Mouse (Mus musculus): ENCODE measurements around the gene Gm5624. TPM values are rescaled to one million over a fixed set of nuclear protein-coding genes. Genes with fewer than 3 reads are reported as not detected.
"Not testable (repeated sequence)": the region's sequence is repeated elsewhere in the genome, so short reads cannot be mapped to it uniquely, and the experiment has no call there.

The Gm5624 gene
- total RNA-seq (2014; rRNA removed) (0.31 TPM in 1 of 2 replicates, not detected in the other), polyA plus RNA-seq (2015; fragmentation: Nextera tagmentation; extraction: Ambion mirVana) (not detected in 2 replicates)

- H3K4me2 ChIP-seq (ENCODE audit: low read depth); DNase-seq; H3K4me3 ChIP-seq (ENCODE audit: low read depth, low read length); H3K27ac ChIP-seq (ENCODE audit: low read depth, low read length); H3K27me3 ChIP-seq (ENCODE audit: insufficient read depth, low read length); H3K9me3 ChIP-seq (ENCODE audit: low read length); H3K36me3 ChIP-seq (ENCODE audit: insufficient read depth); H3K9ac ChIP-seq; ATAC-seq; H3K4me1 ChIP-seq (ENCODE audit: insufficient read depth): not testable (repeated sequence)
- WGBS, result 75% methylated on average over 4 of the region's 4 CpGs
These were observed at the start of gene Gm5624 for GRCm38 (mm10) chr14:44627737-44628136. Gm5624 (minus strand) TSS chr14:44627938.

- not testable (repeated sequence) for H3K36me3 ChIP-seq (ENCODE audit: insufficient read depth); H3K4me1 ChIP-seq (ENCODE audit: insufficient read depth); H3K4me3 ChIP-seq (ENCODE audit: low read depth, low read length); H3K9ac ChIP-seq; H3K27me3 ChIP-seq (ENCODE audit: insufficient read depth, low read length); H3K4me2 ChIP-seq (ENCODE audit: low read depth); H3K9me3 ChIP-seq (ENCODE audit: low read length); H3K27ac ChIP-seq (ENCODE audit: low read depth, low read length); ATAC-seq; DNase-seq
- 73% methylated on average over 2 of the region's 2 CpGs for whole genome bisulfite sequencing
These were observed 36.0 kb downstream of the Gm5624 start for GRCm38 (mm10) chr14:44591765-44592164.

- H3K4me1 ChIP-seq (ENCODE audit: insufficient read depth); H3K9ac ChIP-seq; H3K27ac ChIP-seq (ENCODE audit: low read depth, low read length); H3K4me3 ChIP-seq (ENCODE audit: low read depth, low read length); H3K36me3 ChIP-seq (ENCODE audit: insufficient read depth); H3K9me3 ChIP-seq (ENCODE audit: low read length); H3K27me3 ChIP-seq (ENCODE audit: insufficient read depth, low read length); DNase-seq; H3K4me2 ChIP-seq (ENCODE audit: low read depth); ATAC-seq: not testable (repeated sequence)
- WGBS, result 96% methylated on average over 4 of the region's 4 CpGs
These were observed 44.9 kb downstream of the Gm5624 start, which contains the start of gene Gm8247 for GRCm38 (mm10) chr14:44582853-44583252. Gm8247 (plus strand) TSS chr14:44583153.

GRCm38 (mm10) chr14:44547961-44548360, 79.8 kb downstream of the Gm5624 start:
- not testable (repeated sequence) for H3K4me2 ChIP-seq (ENCODE audit: low read depth); H3K4me3 ChIP-seq (ENCODE audit: low read depth, low read length); H3K4me1 ChIP-seq (ENCODE audit: insufficient read depth); H3K27me3 ChIP-seq (ENCODE audit: insufficient read depth, low read length); H3K36me3 ChIP-seq (ENCODE audit: insufficient read depth); H3K27ac ChIP-seq (ENCODE audit: low read depth, low read length); H3K9ac ChIP-seq; DNase-seq; H3K9me3 ChIP-seq (ENCODE audit: low read length); ATAC-seq
- WGBS, result 79% methylated on average over 3 of the region's 5 CpGs

- not testable (repeated sequence) for H3K4me1 ChIP-seq (ENCODE audit: insufficient read depth); H3K36me3 ChIP-seq (ENCODE audit: insufficient read depth); DNase-seq; H3K4me2 ChIP-seq (ENCODE audit: low read depth); H3K27me3 ChIP-seq (ENCODE audit: insufficient read depth, low read length); H3K9ac ChIP-seq; H3K9me3 ChIP-seq (ENCODE audit: low read length); H3K4me3 ChIP-seq (ENCODE audit: low read depth, low read length); ATAC-seq; H3K27ac ChIP-seq (ENCODE audit: low read depth, low read length)
- 92% methylated on average over 5 of the region's 5 CpGs for WGBS
These were observed 109.8 kb downstream of the Gm5624 start, which contains the start of gene Gm17093 for GRCm38 (mm10) chr14:44517976-44518375. Gm17093 (plus strand) TSS chr14:44518276.

Other genes with a start within 250 kb of the Gm5624 start
- gene Gm3371, start 217.2 kb downstream of the Gm5624 start, total RNA-seq (2014; rRNA removed), result not detected in 2 replicates
- not detected in 2 replicates for gene Gm3371, start 217.2 kb downstream of the Gm5624 start, polyA plus RNA-seq (2015; fragmentation: Nextera tagmentation; extraction: Ambion mirVana)
- gene Gm8232, start 194.3 kb downstream of the Gm5624 start, total RNA-seq (2014; rRNA removed), result not detected in 2 replicates
- not detected in 2 replicates for gene Gm8232, start 194.3 kb downstream of the Gm5624 start, polyA plus RNA-seq (2015; fragmentation: Nextera tagmentation; extraction: Ambion mirVana)
- not detected in 2 replicates for gene BC061237, start 135.5 kb downstream of the Gm5624 start, total RNA-seq (2014; rRNA removed)
- gene BC061237, start 135.5 kb downstream of the Gm5624 start, polyA plus RNA-seq (2015; fragmentation: Nextera tagmentation; extraction: Ambion mirVana), result not detected in 2 replicates
- not detected in 2 replicates for gene Gm17093, start 109.7 kb downstream of the Gm5624 start, total RNA-seq (2014; rRNA removed)
- not detected in 2 replicates for gene Gm17093, start 109.7 kb downstream of the Gm5624 start, polyA plus RNA-seq (2015; fragmentation: Nextera tagmentation; extraction: Ambion mirVana)
- gene Gm8247, start 44.8 kb downstream of the Gm5624 start, total RNA-seq (2014; rRNA removed), result not detected in 2 replicates
- gene Gm8247, start 44.8 kb downstream of the Gm5624 start, polyA plus RNA-seq (2015; fragmentation: Nextera tagmentation; extraction: Ambion mirVana), result not detected in 2 replicates
- gene Gm8257, start 78.5 kb upstream of the Gm5624 start, total RNA-seq (2014; rRNA removed), result not detected in 2 replicates
- not detected in 2 replicates for gene Gm8257, start 78.5 kb upstream of the Gm5624 start, polyA plus RNA-seq (2015; fragmentation: Nextera tagmentation; extraction: Ambion mirVana)
- gene Gm8267, start 122.4 kb upstream of the Gm5624 start, total RNA-seq (2014; rRNA removed), result not detected in 2 replicates
- gene Gm8267, start 122.4 kb upstream of the Gm5624 start, polyA plus RNA-seq (2015; fragmentation: Nextera tagmentation; extraction: Ambion mirVana), result not detected in 2 replicates
- 1.1 and 2.2 TPM in 2 replicates for gene Ptgdr, start 231.4 kb upstream of the Gm5624 start, total RNA-seq (2014; rRNA removed)
- 0.67 and 0.69 TPM in 2 replicates for gene Ptgdr, start 231.4 kb upstream of the Gm5624 start, polyA plus RNA-seq (2015; fragmentation: Nextera tagmentation; extraction: Ambion mirVana)